Mouse (Mus musculus) G1E (cell line): ENCODE measurements around the gene Rnf152.

Experiments
- CTCF ChIP-seq: IDR thresholded peaks from 2 replicates; pipeline ENCODE4 v1.5.1; 2012; ENCODE audit warnings: low read depth, low read length, inconsistent platforms, mixed read lengths
- GATA1 ChIP-seq: IDR thresholded peaks from 2 replicates; pipeline ENCODE4 v1.6.1; 2012; ENCODE audit warnings: borderline replicate concordance, low read length, inconsistent platforms, mixed read lengths
- GATA2 ChIP-seq: IDR thresholded peaks from 2 replicates; pipeline ENCODE4 v1.6.1; 2012; ENCODE audit warnings: low read depth, low read length, inconsistent platforms, borderline replicate concordance

DNA sequence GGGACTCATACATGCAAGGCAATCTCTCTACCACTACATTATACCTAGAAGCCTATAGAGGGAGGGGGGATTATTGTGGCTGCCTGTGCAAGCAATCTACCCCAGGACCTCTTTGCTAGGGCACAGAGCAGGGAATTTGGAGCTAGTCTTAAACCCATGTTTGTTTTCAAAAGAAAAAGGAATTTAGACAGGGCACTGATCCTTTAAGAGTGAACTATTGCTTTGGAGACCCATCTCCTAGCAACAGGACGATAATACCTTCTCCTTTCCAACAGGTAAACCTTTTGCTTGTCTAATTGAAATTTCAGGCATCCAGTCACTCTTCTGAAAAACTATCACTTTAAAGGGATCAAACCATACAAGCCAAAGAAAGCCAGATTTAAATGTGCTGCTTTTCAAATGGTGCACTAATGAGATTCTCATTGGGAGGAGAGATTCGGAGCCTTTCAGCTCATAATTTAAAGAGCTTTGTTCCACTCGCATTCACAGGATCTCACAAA lies 110.4 kb downstream of the Rnf152 start:
- no peak for TF ChIP-seq CTCF
- TF ChIP-seq GATA2, result no peak
- TF ChIP-seq GATA1, result no peak
